Mouse (Mus musculus) activated CD4-positive, CD25-positive, alpha-beta regulatory T cell, adult 4 months (primary cell): ENCODE data around the gene Gm10409. TPM values are rescaled to one million over a fixed set of nuclear protein-coding genes. Genes with fewer than 3 reads are reported as not detected.
"Not testable (repeated sequence)": the region's sequence is repeated elsewhere in the genome, so short reads cannot be mapped to it uniquely, and the experiment has no call there.

ENCODE experiments used
- ATAC-seq: one replicate; pipeline ENCODE4 v1.8.0; 2017
- polyA plus RNA-seq, 2 experiments: library from polyadenylated mRNA; unstranded; fragments of 100-300 nt; shearing (Covaris generic); gene quantifications; one replicate each; pipeline ENCODE4 v1.2.1; 2017

Gene Gm10409
- 1 to 10 TPM; 6.3 to 6.4 TPM for polyA plus RNA-seq

GRCm38 (mm10) chr14:3412314-3412713, at the start of gene Gm10409:
Gene Gm10409 (plus strand): TSS chr14:3412614.
- ATAC-seq = not testable (repeated sequence)

GRCm38 (mm10) chr14:3394793-3395192, 17.6 kb upstream of the Gm10409 start, which contains the start of gene Gm10413:
Gene Gm10413 (plus strand): TSS chr14:3395093.
- ATAC-seq = not testable (repeated sequence)

DNA sequence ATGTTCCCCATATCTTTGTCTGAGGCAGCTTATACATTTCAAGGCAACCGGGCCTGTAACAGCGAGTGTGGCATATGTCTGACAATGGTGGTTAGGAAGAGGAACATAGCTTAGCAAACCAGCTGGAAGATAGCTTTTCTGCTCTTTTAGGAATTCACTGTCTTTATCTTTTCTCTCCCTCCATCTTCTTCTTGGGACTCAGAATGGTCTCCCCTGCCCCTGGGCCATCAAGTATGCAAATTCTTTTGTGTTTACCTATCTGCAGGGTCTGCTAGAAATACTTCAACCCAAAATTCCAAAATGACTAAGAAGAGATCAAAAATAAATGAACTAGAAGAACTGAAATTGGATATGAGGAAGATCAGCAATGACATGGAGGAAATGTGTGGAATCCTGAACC, 15.4 kb downstream of the Gm10409 start, which contains the start of gene Gm3005:
TSS of gene Gm3005 (plus strand) at position 301 of the 400 bp plus-strand sequence.
- not testable (repeated sequence) for ATAC-seq

GRCm38 (mm10) chr14:3449079-3449478, 36.7 kb downstream of the Gm10409 start, which contains the start of gene Gm10408:
Gene Gm10408 (plus strand): TSS chr14:3449379.
- ATAC-seq = not testable (repeated sequence)

Other genes starting within 250 kb of the Gm10409 start
- gene Gm5795, start 224.4 kb upstream of the Gm10409 start, polyA plus RNA-seq = not detected
- gene D830030K20Rik, start 204.1 kb upstream of the Gm10409 start, polyA plus RNA-seq = 10 to 100 TPM; 14.9 to 18.9 TPM
- not detected for gene Gm2956, start 80.0 kb upstream of the Gm10409 start, polyA plus RNA-seq
- gene Gm10413, start 17.5 kb upstream of the Gm10409 start, polyA plus RNA-seq = not detected
- 10 to 100 TPM in 1 of 2 experiments, 1 to 10 TPM in 1; 5.6 to 10.1 TPM for gene Gm3005, start 15.5 kb downstream of the Gm10409 start, polyA plus RNA-seq
- not detected for gene Gm10408, start 36.8 kb downstream of the Gm10409 start, polyA plus RNA-seq
- gene Gm3012, start 221.9 kb downstream of the Gm10409 start, polyA plus RNA-seq = not detected
- 1 to 10 TPM; 6.3 to 6.4 TPM for gene Gm3020, start 239.4 kb downstream of the Gm10409 start, polyA plus RNA-seq